Mouse (Mus musculus) cerebellum, adult 2 months (tissue): Measurements from ENCODE around the gene Ylpm1.

Experiments
- CTCF ChIP-seq: fragments of 200-500 bp; IDR thresholded peaks from 2 replicates; pipeline ENCODE4 v1.5.1; 2011; ENCODE audit warnings: low read depth, mild to moderate bottlenecking, control low read depth, low read length, moderate library complexity, borderline replicate concordance; ENCODE audit not compliant: insufficient read depth
- POLR2A ChIP-seq: fragments of 200-500 bp; IDR thresholded peaks from 2 replicates; pipeline ENCODE4 v1.6.1; 2011; ENCODE audit warnings: low read length, control low read depth, borderline replicate concordance; ENCODE audit not compliant: insufficient read depth

- TF ChIP-seq CTCF (no peak), POLR2A (no peak)
These were observed 629 bp downstream of the Ylpm1 start for GRCm38 (mm10) chr12:84996501-84997398.
